Mouse (Mus musculus) bone marrow macrophage, adult 2 months (primary cell): Measurements from ENCODE around the gene Hmox2.

Source experiments
- CTCF ChIP-seq: IDR thresholded peaks from 2 replicates; pipeline ENCODE4 v1.5.1; 2012; ENCODE audit warnings: low read depth, mild to moderate bottlenecking, low read length, moderate library complexity
- POLR2A ChIP-seq: IDR thresholded peaks from 2 replicates; pipeline ENCODE4 v1.6.1; 2012; ENCODE audit warnings: mild to moderate bottlenecking, low read depth, low read length, borderline replicate concordance

GRCm38 (mm10) chr16:4711173-4711572 is 15.0 kb upstream of the Hmox2 start:
- TF ChIP-seq CTCF (no peak), POLR2A (no peak)
